Mouse (Mus musculus): ENCODE measurements around the gene Erg. TPM values are rescaled to one million over a fixed set of nuclear protein-coding genes. Genes with fewer than 3 reads are reported as not detected.

Erg gene
- polyA plus RNA-seq, 1 experiment, result 6.6 TPM

DNA sequence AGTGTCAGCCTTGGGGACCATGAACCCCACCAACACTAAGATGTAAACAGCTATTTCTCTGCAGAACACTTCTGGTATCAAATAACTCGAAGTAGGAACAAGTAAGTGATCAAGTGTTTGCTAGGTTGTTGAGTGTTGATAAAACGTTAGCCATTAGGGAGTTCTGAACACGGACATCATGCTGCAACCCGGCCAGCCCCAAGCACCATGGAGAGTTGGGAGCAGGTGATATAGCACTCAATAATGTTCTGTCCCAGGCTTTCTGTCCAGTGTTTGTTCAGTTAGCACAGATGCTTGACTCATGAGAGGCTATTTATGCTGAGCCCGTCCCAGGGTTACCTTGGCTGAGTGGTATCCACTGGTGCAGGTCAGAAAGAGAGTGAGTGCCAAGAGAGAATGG lies 254.2 kb downstream of the Erg start:
- TF ChIP-seq CTCF (IDR thresholded peaks at IDR 0.05; ENCODE audit: borderline replicate concordance, insufficient read depth, low read depth, low read length) (no peak), POLR2A (IDR thresholded peaks at IDR 0.05; ENCODE audit: borderline replicate concordance, insufficient read depth, low read length) (no peak)
- no peak overlapping the region for H3K27ac ChIP-seq (ENCODE audit: insufficient read depth, low read length)
- DNase-seq, result no peak
- WGBS, result 82% methylated on average over 5 of the region's 5 CpGs
- H3K27me3 ChIP-seq (ENCODE audit: control insufficient read depth, insufficient read depth, low read length), result no peaks in the 10 kb centered on the region
- no peak overlapping the region for H3K4me3 ChIP-seq (replicated peaks; ENCODE audit: insufficient read depth, low read depth, low read length)
- no peaks in the 10 kb centered on the region for H3K4me1 ChIP-seq (ENCODE audit: control insufficient read depth, insufficient read depth, low read length)

DNA sequence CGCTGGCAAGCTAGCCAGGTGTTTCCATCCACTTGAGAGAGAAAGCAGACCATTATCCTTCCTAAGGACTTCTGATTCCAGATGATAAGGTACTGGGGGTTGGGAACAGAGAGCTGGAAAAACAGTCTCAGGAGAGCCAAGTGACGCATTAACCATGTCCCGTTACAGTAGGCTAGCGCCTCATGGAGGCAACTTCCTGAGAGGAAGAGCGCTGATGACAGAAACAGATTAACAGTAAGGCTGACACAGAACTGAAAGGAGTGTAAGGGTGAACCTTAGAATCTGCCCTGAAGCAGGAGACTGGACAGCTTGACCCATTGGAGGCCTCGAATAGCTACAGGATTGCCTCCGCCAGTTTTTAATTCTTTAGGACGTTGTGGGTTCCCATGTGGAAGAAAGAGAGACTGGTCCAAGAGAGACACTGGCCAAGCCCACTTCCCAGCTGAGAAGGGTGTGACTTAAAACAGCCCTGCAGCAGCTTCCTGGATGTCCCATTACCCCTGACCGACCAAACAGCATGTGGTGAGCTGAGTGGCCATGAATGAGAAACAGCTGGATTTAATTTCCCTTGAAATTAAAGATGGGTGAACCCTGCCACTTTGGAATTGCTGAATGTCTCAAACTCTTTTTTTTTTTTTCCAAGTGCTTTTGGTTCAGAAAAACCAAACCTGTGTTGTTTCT lies 264.3 kb downstream of the Erg start:
- Histone ChIP-seq H3K4me3 (replicated peaks; ENCODE audit: insufficient read depth, low read depth, low read length) (no peak overlapping the region), H3K4me1 (ENCODE audit: control insufficient read depth, insufficient read depth, low read length) (no peaks in the 10 kb centered on the region), H3K27me3 (ENCODE audit: control insufficient read depth, insufficient read depth, low read length) (no peaks in the 10 kb centered on the region), H3K27ac (ENCODE audit: insufficient read depth, low read length) (no peak overlapping the region)
- TF ChIP-seq CTCF (IDR thresholded peaks at IDR 0.05; ENCODE audit: borderline replicate concordance, insufficient read depth, low read depth, low read length), result no peak
- TF ChIP-seq POLR2A (IDR thresholded peaks at IDR 0.05; ENCODE audit: borderline replicate concordance, insufficient read depth, low read length), result no peak
- DNase-seq, result no peak
- WGBS, result 61% methylated on average over 9 of the region's 9 CpGs

Other genes starting within 250 kb of the Erg start
- gene Ets2, start 115.5 kb upstream of the Erg start, polyA plus RNA-seq (2012; rRNA removed), result 45.0 and 56.2 TPM in 2 replicates